Mouse (Mus musculus): Measurements from ENCODE around the gene Capn2. TPM values are rescaled to one million over a fixed set of nuclear protein-coding genes. Genes with fewer than 3 reads are reported as not detected.

Gene Capn2
- 89.9 and 94.5 TPM in 2 replicates for polyA plus RNA-seq (2014; fragmentation: Nextera tagmentation; extraction: Ambion mirVana)

- ATAC-seq (replicated peaks; ENCODE audit: low FRiP score, low TSS enrichment, low read depth) = peak; percentile 93
These were observed at the start of gene Capn2 for GRCm38 (mm10) chr1:182516758-182517676. Gene Capn2 (minus strand): TSS chr1:182517608.

GRCm38 (mm10) chr1:182565351-182565835 lies 48.0 kb upstream of the Capn2 start:
- 84% methylated on average over 6 of the region's 6 CpGs for WGBS
- Histone ChIP-seq H3K36me3 (ENCODE audit: control insufficient read depth, insufficient read depth, low read length) (no peaks in the 10 kb centered on the region), H3K9me3 (ENCODE audit: control insufficient read depth, low read length) (no peaks in the 10 kb centered on the region), H3K4me3 (ENCODE audit: low read depth, low read length) (no peak overlapping the region), H3K4me2 (ENCODE audit: low read length) (no peak overlapping the region), H3K27me3 (replicated peaks; ENCODE audit: control insufficient read depth, insufficient read depth, low read length) (no peaks in the 10 kb centered on the region), H3K27ac (ENCODE audit: low read depth) (no peak overlapping the region), H3K9ac (ENCODE audit: low read length) (no peak overlapping the region), H3K4me1 (replicated peaks; ENCODE audit: control insufficient read depth, insufficient read depth, low read length) (peaks cover 19% of the 10 kb centered on the region)
- DNase-seq (ENCODE audit: low spot score) = no peak
- ATAC-seq (replicated peaks; ENCODE audit: low FRiP score, low TSS enrichment, low read depth) = no peak

More at GRCm38 (mm10) chr1:182516758-182517676, at the start of gene Capn2:
- Histone ChIP-seq H3K9ac (ENCODE audit: low read length) (peak within 1 kb of the TSS; percentile 83), H3K36me3 (ENCODE audit: control insufficient read depth, insufficient read depth, low read length) (peaks cover 10% of the 10 kb centered on the region), H3K9me3 (ENCODE audit: control insufficient read depth, low read length) (no peaks in the 10 kb centered on the region), H3K27ac (ENCODE audit: low read depth) (peak within 1 kb of the TSS; percentile 87), H3K4me2 (ENCODE audit: low read length) (peak within 1 kb of the TSS; percentile 71), H3K4me3 (ENCODE audit: low read depth, low read length) (peak within 1 kb of the TSS; percentile 76), H3K4me1 (replicated peaks; ENCODE audit: control insufficient read depth, insufficient read depth, low read length) (peaks cover 37% of the 10 kb centered on the region), H3K27me3 (replicated peaks; ENCODE audit: control insufficient read depth, insufficient read depth, low read length) (no peaks in the 10 kb centered on the region)
- DNase-seq (ENCODE audit: low spot score) = peak; percentile 90
- WGBS = under 1% methylated on average over 83 of the region's 84 CpGs

- Histone ChIP-seq H3K4me2 (ENCODE audit: low read length) (no peak within 1 kb of the TSS), H3K9ac (ENCODE audit: low read length) (no peak within 1 kb of the TSS), H3K27me3 (replicated peaks; ENCODE audit: control insufficient read depth, insufficient read depth, low read length) (no peaks in the 10 kb centered on the region), H3K36me3 (ENCODE audit: control insufficient read depth, insufficient read depth, low read length) (no peaks in the 10 kb centered on the region), H3K4me1 (replicated peaks; ENCODE audit: control insufficient read depth, insufficient read depth, low read length) (peaks cover 19% of the 10 kb centered on the region), H3K27ac (ENCODE audit: low read depth) (no peak within 1 kb of the TSS), H3K9me3 (ENCODE audit: control insufficient read depth, low read length) (no peaks in the 10 kb centered on the region), H3K4me3 (ENCODE audit: low read depth, low read length) (no peak within 1 kb of the TSS)
- ATAC-seq (replicated peaks; ENCODE audit: low FRiP score, low TSS enrichment, low read depth) (peak; percentile 68), DNase-seq (ENCODE audit: low spot score) (peak; percentile 64)
- 68% methylated on average over 5 of the region's 5 CpGs for WGBS
These were observed 47.2 kb upstream of the Capn2 start, which contains the start of gene Capn8 for GRCm38 (mm10) chr1:182564408-182565120. Gene Capn8 (plus strand): TSS chr1:182565007.

GRCm38 (mm10) chr1:182562576-182563370 lies 45.4 kb upstream of the Capn2 start:
- ATAC-seq (replicated peaks; ENCODE audit: low FRiP score, low TSS enrichment, low read depth) = 0 out of 2 replicates have a peak, but pooled peaks have one; percentile 22

GRCm38 (mm10) chr1:182561945-182562514 lies 44.6 kb upstream of the Capn2 start:
- Histone ChIP-seq H3K36me3 (ENCODE audit: control insufficient read depth, insufficient read depth, low read length) (no peaks in the 10 kb centered on the region), H3K4me1 (replicated peaks; ENCODE audit: control insufficient read depth, insufficient read depth, low read length) (peaks cover 19% of the 10 kb centered on the region), H3K9me3 (ENCODE audit: control insufficient read depth, low read length) (no peaks in the 10 kb centered on the region), H3K9ac (ENCODE audit: low read length) (no peak overlapping the region), H3K4me2 (ENCODE audit: low read length) (peak overlapping the region; percentile 37; the same call in 1 of the 2 replicates), H3K27ac (ENCODE audit: low read depth) (peak overlapping the region; percentile 38; the same call in 1 of the 2 replicates), H3K4me3 (ENCODE audit: low read depth, low read length) (no peak overlapping the region), H3K27me3 (replicated peaks; ENCODE audit: control insufficient read depth, insufficient read depth, low read length) (no peaks in the 10 kb centered on the region)
- DNase-seq (ENCODE audit: low spot score) (peak; percentile 62), ATAC-seq (replicated peaks; ENCODE audit: low FRiP score, low TSS enrichment, low read depth) (no peak)
- 68% methylated on average over 11 of the region's 11 CpGs for WGBS

More at GRCm38 (mm10) chr1:182562576-182563370, 45.4 kb upstream of the Capn2 start:
- Histone ChIP-seq H3K36me3 (ENCODE audit: control insufficient read depth, insufficient read depth, low read length) (no peaks in the 10 kb centered on the region), H3K27me3 (replicated peaks; ENCODE audit: control insufficient read depth, insufficient read depth, low read length) (no peaks in the 10 kb centered on the region), H3K9me3 (ENCODE audit: control insufficient read depth, low read length) (no peaks in the 10 kb centered on the region), H3K27ac (ENCODE audit: low read depth) (peak overlapping the region; percentile 69), H3K9ac (ENCODE audit: low read length) (0 out of 2 replicates have a peak overlapping the region, but pooled peaks have one; percentile 13), H3K4me1 (replicated peaks; ENCODE audit: control insufficient read depth, insufficient read depth, low read length) (peaks cover 19% of the 10 kb centered on the region), H3K4me2 (ENCODE audit: low read length) (peak overlapping the region; percentile 37), H3K4me3 (ENCODE audit: low read depth, low read length) (no peak overlapping the region)
- DNase-seq (ENCODE audit: low spot score) = peak; percentile 57
- 28% methylated on average over 16 of the region's 16 CpGs for WGBS

GRCm38 (mm10) chr1:182560390-182561098 lies 43.1 kb upstream of the Capn2 start:
- 0 out of 2 replicates have a peak, but pooled peaks have one; percentile 22 for ATAC-seq (replicated peaks; ENCODE audit: low FRiP score, low TSS enrichment, low read depth)
- Histone ChIP-seq H3K4me1 (replicated peaks; ENCODE audit: control insufficient read depth, insufficient read depth, low read length) (peaks cover 19% of the 10 kb centered on the region), H3K36me3 (ENCODE audit: control insufficient read depth, insufficient read depth, low read length) (no peaks in the 10 kb centered on the region), H3K4me2 (ENCODE audit: low read length) (no peak overlapping the region), H3K27me3 (replicated peaks; ENCODE audit: control insufficient read depth, insufficient read depth, low read length) (no peaks in the 10 kb centered on the region), H3K4me3 (ENCODE audit: low read depth, low read length) (no peak overlapping the region), H3K9ac (ENCODE audit: low read length) (no peak overlapping the region), H3K27ac (ENCODE audit: low read depth) (no peak overlapping the region), H3K9me3 (ENCODE audit: control insufficient read depth, low read length) (no peaks in the 10 kb centered on the region)
- 21% methylated on average over 3 of the region's 3 CpGs for WGBS
- DNase-seq (ENCODE audit: low spot score) = peak; percentile 73

GRCm38 (mm10) chr1:182559530-182559929 lies 42.1 kb upstream of the Capn2 start:
- Histone ChIP-seq H3K4me1 (replicated peaks; ENCODE audit: control insufficient read depth, insufficient read depth, low read length) (peaks cover 19% of the 10 kb centered on the region), H3K4me3 (ENCODE audit: low read depth, low read length) (no peak overlapping the region), H3K36me3 (ENCODE audit: control insufficient read depth, insufficient read depth, low read length) (no peaks in the 10 kb centered on the region), H3K27ac (ENCODE audit: low read depth) (no peak overlapping the region), H3K9me3 (ENCODE audit: control insufficient read depth, low read length) (no peaks in the 10 kb centered on the region), H3K9ac (ENCODE audit: low read length) (no peak overlapping the region), H3K4me2 (ENCODE audit: low read length) (no peak overlapping the region), H3K27me3 (replicated peaks; ENCODE audit: control insufficient read depth, insufficient read depth, low read length) (no peaks in the 10 kb centered on the region)
- no peak for DNase-seq (ENCODE audit: low spot score)
- 81% methylated on average over 10 of the region's 11 CpGs for WGBS
- ATAC-seq (replicated peaks; ENCODE audit: low FRiP score, low TSS enrichment, low read depth) = no peak
